Mouse (Mus musculus) brain, adult 2 months (tissue): Measurements from ENCODE around the gene Syne4.

Source experiments
- DNase-seq: peaks from one replicate; pipeline ENCODE4 v3.0.0; 2011; ENCODE audit warnings: low read depth, low spot score

The Syne4 gene

DNA sequence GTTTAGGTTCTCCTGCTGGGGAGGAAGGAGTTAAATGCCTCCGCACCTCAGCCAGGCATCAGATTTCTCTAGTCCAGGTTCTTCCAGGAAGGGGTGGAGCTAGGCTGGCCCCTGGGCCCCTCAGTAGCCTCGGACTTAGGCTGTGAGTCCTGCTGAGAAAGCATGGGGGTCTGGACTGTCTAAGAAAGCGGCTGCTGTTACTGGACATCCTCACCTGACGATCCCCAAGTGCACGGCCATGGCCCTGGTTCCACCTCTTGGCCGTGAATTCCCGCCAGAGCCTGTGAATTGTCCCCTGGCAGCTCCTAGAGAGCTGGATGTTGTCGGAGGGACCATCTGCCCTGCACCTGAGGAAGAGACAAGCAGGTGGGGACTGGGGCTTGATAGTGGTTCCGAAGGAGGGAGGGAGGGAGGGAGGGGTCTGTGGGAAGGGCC, at the start of gene Syne4:
TSS of gene Syne4 (plus strand) at position 87 of the 435 bp plus-strand sequence.
- peak; percentile 65 for DNase-seq

DNA sequence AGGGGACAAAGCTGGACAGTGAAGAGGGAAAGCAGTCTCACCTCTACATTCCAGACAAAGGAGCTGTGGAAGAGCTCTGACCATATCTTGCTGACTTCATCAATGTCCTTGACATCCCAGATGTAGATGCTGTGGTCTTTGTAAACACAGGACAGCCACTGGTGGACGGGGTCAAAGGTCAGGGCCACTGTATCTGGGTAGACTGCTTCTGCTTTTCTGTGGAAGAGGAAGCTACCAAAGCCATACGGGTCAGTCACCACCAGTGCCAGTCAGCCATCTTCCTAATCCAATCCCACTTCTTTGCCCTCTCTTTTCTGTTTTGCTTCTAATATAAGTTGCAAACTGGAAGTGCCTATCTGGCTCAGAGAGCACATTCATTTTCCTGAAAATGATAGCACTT, 49.6 kb upstream of the Syne4 start:
- DNase-seq = no peak

- DNase-seq = no peak
Observed at GRCm38 (mm10) chr7:30265531-30265930, 49.1 kb upstream of the Syne4 start.

DNA sequence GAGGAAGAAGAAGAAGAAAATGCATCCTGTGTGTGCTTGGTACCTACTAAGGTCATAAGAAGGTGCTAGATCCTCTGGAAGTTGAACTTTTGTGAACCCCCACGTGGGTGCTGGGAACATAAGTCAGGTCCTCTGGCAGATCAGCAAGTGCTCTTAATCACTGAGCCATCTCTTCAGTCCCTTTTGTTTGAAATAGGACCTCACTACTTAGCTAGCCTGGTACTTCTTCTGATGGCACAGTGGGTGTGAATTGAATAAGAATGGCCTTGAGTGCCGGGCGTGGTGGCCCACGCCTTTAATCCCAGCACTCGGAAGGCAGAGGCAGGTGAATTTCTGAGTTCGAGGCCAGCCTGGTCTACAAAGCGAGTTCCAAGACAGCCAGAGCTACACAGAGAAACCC, 48.7 kb upstream of the Syne4 start:
- DNase-seq = no peak

- DNase-seq = no peak
Observed at GRCm38 (mm10) chr7:30266780-30267179, 47.8 kb upstream of the Syne4 start.

DNA sequence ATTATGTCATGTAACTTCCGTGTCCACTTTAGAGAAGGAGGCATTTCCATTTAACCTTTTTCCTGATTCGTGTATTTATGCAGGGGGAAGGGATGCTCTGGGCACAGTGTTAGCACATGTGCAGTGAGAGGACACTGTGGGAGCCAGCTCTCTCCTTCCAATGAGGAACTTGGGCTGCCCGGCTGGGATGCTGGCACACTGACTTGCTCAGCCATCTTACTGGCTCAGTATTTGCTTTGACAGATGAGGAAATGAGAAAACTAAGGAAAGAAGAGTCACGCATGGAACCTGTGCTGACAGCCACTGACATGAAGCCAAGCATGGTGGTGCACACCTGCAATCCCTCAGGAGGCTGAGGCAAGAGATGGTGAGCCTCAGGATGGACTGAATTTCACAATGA, 45.0 kb upstream of the Syne4 start:
- DNase-seq = no peak

- DNase-seq = no peak
Observed at GRCm38 (mm10) chr7:30274383-30274782, 40.2 kb upstream of the Syne4 start.

DNA sequence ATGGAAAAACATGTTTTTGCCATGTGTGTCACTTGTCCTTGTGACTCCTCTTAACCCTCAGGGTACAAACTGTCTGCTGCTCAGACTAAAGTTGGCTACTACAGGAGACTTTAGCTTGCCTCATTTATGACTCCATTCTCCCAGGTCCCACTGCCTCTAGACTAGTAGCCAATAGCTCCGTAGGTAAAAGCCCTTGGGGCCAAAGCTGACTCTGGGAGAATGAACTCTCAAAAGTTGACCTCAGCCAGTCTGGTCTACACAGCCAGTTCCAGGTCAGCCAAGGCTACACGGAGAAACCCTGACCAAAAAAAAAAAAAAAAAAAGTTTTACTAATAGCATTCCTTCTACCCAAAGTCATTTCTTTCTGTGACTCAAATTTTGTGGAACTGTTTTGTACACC, 35.7 kb upstream of the Syne4 start:
- DNase-seq = no peak

DNA sequence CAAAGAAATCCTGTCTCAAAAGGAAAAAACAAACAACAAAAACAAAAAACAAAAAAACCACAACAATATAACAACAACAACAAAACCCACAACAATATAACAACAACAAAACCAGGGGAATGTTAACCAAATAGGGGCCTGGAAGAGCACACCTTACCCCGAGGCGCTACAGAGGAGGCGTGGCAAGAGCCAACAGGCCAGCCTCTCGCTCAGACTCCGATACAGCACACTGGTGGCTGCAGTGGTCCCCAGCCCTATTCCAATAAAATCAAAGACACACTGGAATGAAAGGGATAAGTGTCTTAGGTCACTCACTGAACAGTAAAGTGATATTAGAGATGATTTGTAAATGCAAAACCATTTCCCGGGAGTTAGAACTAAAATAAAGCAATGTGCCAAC, 35.1 kb upstream of the Syne4 start:
- DNase-seq = no peak

GRCm38 (mm10) chr7:30279951-30280669, 34.5 kb upstream of the Syne4 start, which contains the start of the genes Thap8 and Wdr62:
Thap8 (plus strand) TSS chr7:30280094.
Wdr62 (minus strand) TSS chr7:30280419.
- peak; percentile 97 for DNase-seq

DNA sequence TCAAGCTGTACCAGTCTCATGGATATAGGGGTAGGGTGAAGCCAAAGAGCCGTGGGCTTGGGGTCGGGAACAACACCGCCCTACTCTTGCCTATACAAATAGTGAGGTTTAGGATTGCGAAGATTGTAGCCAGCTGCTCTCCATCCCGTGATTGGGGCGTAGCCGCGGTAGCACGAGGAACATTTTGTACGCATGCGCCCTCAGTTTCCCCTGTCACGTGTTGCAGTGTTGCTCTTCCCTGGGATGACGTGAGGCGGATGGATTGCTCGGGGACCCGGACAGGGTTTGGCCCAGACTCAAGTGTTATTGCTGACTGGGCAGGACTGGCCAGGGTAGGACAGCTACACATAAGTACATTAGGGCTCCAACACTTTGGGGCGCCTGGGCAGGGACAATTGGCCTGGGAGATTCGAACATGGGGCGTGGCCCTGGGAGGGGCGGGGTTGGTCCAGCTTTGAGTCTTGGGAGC, 33.9 kb upstream of the Syne4 start:
- peak; percentile 95 for DNase-seq

DNA sequence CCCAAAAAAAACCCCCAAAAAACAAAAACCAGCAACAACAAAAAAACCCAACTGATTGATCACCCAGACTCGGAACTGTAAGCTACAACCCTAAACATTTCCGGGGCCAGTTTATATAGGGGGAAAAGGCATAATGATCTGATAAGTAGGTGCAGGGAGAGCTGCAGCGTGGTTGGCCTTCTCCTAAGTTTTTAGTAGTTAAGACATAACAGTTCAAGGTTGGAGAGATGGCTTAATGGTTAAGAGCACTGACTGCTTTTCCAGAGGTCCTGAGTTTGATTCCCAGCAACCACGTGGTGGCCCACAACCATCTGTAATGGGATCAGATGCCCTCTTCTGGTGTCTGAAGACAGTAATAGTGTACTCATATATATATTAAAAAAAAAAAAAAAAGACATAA, 33.1 kb upstream of the Syne4 start:
- no peak for DNase-seq

DNA sequence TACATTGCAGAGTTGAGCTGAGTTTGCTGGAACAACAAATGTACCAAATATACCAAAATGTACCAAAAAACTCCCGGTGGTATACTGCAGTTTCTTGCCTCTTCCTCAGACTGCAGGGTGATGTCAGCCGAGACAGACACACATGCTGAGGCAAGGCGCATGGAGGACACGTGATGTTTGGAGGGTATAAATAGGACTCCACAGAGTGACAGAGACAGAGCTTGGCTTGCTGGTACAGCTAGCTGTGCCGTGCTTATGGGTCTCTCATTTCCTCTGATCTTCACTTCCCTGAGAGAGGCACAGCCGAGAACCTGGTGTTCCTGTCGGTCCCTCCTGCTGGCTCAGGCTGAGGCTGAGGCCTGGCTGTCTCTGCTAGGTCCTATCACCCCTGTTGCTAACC, 31.9 kb upstream of the Syne4 start:
- peak; percentile 55 for DNase-seq

GRCm38 (mm10) chr7:30286701-30287410, 27.8 kb upstream of the Syne4 start:
- DNase-seq = peak; percentile 96

GRCm38 (mm10) chr7:30288046-30288445, 26.6 kb upstream of the Syne4 start:
- DNase-seq = peak; percentile 74

DNA sequence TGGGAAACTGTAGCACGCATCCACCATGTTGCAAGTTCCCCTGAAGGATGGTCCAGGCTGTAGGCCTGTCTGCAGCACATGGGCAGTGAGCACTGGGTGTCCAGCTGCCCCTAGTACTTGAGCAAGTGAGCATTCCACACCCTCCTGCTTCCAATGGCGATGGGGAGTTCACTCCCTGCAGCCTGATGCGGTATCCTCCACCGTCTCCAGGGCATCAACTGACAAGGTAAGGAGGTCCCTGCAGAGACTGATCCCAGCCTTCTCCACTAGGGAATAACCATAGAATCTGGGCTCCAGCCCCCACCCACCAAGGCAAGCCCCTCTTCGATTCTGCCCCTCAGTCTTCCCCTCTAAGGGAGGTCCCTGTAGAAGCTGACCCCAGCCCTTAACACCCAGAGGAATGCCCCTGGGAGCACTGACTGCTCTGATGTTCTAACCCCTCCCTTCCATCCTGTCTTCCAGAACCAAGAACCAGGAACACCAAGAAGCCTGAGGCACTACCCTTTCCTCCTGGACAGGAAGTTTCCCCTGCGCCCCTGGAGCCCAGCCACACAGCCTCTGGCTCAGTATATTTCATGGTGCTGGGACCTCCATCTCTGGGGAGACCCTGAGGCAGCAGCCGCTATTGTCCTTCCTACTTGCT, 25.4 kb upstream of the Syne4 start:
- DNase-seq = no peak

- peak; percentile 85 for DNase-seq
Observed at GRCm38 (mm10) chr7:30289714-30290399, 24.8 kb upstream of the Syne4 start.

DNA sequence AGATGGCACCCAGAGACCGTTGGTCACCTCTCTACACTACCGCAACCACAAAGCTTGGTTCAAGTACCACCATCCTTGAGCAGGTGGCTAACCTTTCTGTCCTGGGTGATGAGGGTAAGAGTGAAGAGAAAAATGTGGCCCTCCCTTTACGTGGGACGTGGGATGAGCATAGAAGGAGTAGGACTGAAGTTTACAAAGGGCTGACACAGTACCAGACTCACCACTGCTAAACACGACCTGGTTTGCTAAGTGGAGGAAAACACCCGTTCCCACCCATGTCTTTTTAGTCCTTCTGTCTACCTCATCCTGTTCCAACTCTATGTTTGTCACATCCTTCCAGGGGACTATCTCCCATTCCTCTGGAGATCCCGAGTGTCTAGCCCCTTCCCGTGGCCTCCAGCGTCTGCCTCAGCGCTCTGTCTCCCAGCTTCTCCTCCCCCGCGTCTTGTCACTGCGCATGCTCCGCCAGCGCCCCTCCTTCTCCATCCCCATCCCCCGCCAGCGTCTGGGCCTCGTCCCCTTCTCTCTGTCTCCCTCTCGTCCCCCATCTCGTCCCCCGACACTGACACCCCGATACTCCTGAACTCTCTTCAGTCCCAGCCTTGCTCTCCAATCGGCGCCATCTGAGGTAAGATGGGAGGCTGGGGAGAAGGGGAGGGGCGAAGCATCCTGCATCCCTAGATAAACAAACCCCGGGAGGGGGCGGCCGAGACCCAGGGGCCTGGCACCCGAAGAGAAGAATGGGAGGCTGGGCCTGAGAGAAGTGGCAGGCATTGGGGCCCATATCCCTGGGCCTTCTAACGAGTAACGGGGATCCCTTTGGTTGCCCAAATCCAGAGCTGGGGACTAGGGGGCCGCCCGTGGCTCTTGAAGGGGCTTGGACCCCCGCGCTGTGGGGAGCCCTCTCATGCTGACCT, 23.1 kb upstream of the Syne4 start, which contains the start of gene Clip3:
TSS of gene Clip3 (plus strand) at position 514 of the 917 bp plus-strand sequence.
- DNase-seq = peak; percentile 95

- peak; percentile 77 for DNase-seq
Observed at GRCm38 (mm10) chr7:30293795-30294194, 20.8 kb upstream of the Syne4 start.

GRCm38 (mm10) chr7:30294296-30294695, 20.3 kb upstream of the Syne4 start:
- no peak for DNase-seq

DNA sequence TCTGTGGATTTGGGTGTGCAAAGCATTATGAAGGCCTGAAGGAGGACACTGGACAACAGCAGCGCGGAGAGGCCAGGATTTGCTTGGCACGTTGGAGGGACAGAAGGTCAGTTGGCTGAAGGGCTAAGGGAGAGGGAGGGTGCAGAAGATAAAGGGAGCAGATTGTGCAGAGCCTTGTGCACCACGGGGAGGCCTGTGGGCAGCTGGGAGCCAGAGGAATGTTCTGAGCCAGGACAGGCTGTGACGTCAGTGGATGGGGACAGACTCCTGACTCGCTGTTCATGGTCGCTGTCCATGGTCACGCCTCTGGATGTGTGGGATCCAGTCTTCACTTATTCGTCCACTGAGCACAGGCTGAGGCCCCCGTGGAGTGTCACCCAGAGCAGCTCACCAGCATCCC, 19.5 kb upstream of the Syne4 start:
- peak; percentile 99 for DNase-seq
